Mouse (Mus musculus): Measurements from ENCODE around the gene Trio. TPM values are rescaled to one million over a fixed set of nuclear protein-coding genes. Genes with fewer than 3 reads are reported as not detected.

Trio gene
- total and polyA plus RNA-seq, 2 experiments from 2014 or later = 19.9 to 197 TPM

- no peaks in the 10 kb centered on the region for H3K4me1 ChIP-seq (ENCODE audit: insufficient read depth, low read length)
- no peaks in the 10 kb centered on the region for H3K27me3 ChIP-seq (ENCODE audit: insufficient read depth, low read length)
- H3K4me2 ChIP-seq (ENCODE audit: low read depth, low read length) = no peak overlapping the region
- H3K27ac ChIP-seq = no peak overlapping the region
- ATAC-seq = no peak
- DNase-seq (ENCODE audit: low spot score) = no peak
- WGBS = 67% methylated on average over 3 of the region's 3 CpGs
- no peak overlapping the region for H3K4me3 ChIP-seq (ENCODE audit: low read length)
- no peaks in the 10 kb centered on the region for H3K9me3 ChIP-seq (ENCODE audit: low read length)
- H3K36me3 ChIP-seq (ENCODE audit: insufficient read depth, low read length) = no peaks in the 10 kb centered on the region
- no peak overlapping the region for H3K9ac ChIP-seq (replicated peaks; ENCODE audit: low read length)
- TF ChIP-seq CTCF (IDR thresholded peaks at IDR 0.05; ENCODE audit: low read depth) = no peak
These were observed 317.1 kb downstream of the Trio start for GRCm38 (mm10) chr15:27708499-27708898.

GRCm38 (mm10) chr15:27702972-27703313, 322.7 kb downstream of the Trio start:
- DNase-seq (ENCODE audit: low spot score) (no peak), ATAC-seq (no peak)
- 33% methylated on average over 1 of the region's 1 CpGs for WGBS
- Histone ChIP-seq H3K27me3 (ENCODE audit: insufficient read depth, low read length) (no peaks in the 10 kb centered on the region), H3K4me2 (ENCODE audit: low read depth, low read length) (no peak overlapping the region), H3K27ac (no peak overlapping the region), H3K9me3 (ENCODE audit: low read length) (no peaks in the 10 kb centered on the region), H3K4me1 (ENCODE audit: insufficient read depth, low read length) (no peaks in the 10 kb centered on the region; the same call in 1 of the 2 replicates), H3K9ac (replicated peaks; ENCODE audit: low read length) (0 out of 2 replicates have a peak overlapping the region, but pooled peaks have one; percentile 13), H3K36me3 (ENCODE audit: insufficient read depth, low read length) (no peaks in the 10 kb centered on the region), H3K4me3 (ENCODE audit: low read length) (no peak overlapping the region)
- no peak for TF ChIP-seq CTCF (IDR thresholded peaks at IDR 0.05; ENCODE audit: low read depth)

- no peaks in the 10 kb centered on the region; the same call in 1 of the 2 replicates for H3K4me1 ChIP-seq (ENCODE audit: insufficient read depth, low read length)
- H3K9ac ChIP-seq (replicated peaks; ENCODE audit: low read length) = 0 out of 2 replicates have a peak overlapping the region, but pooled peaks have one; percentile 13
- no peak overlapping the region for H3K4me2 ChIP-seq (ENCODE audit: low read depth, low read length)
- no peaks in the 10 kb centered on the region for H3K27me3 ChIP-seq (ENCODE audit: insufficient read depth, low read length)
- 28% methylated on average over 11 of the region's 11 CpGs for WGBS
- DNase-seq (ENCODE audit: low spot score) (no peak), ATAC-seq (peak; percentile 35; the same call in 1 of the 2 replicates)
- H3K36me3 ChIP-seq (ENCODE audit: insufficient read depth, low read length) = no peaks in the 10 kb centered on the region
- H3K27ac ChIP-seq = no peak overlapping the region
- TF ChIP-seq CTCF (IDR thresholded peaks at IDR 0.05; ENCODE audit: low read depth) = no peak
- H3K9me3 ChIP-seq (ENCODE audit: low read length) = no peaks in the 10 kb centered on the region
- no peak overlapping the region for H3K4me3 ChIP-seq (ENCODE audit: low read length)
These were observed 323.3 kb downstream of the Trio start for GRCm38 (mm10) chr15:27702031-27702971.

- Histone ChIP-seq H3K9me3 (ENCODE audit: low read length) (no peaks in the 10 kb centered on the region), H3K27ac (no peak overlapping the region), H3K4me1 (ENCODE audit: insufficient read depth, low read length) (no peaks in the 10 kb centered on the region), H3K36me3 (ENCODE audit: insufficient read depth, low read length) (no peaks in the 10 kb centered on the region), H3K9ac (replicated peaks; ENCODE audit: low read length) (no peak overlapping the region), H3K4me3 (ENCODE audit: low read length) (no peak overlapping the region), H3K4me2 (ENCODE audit: low read depth, low read length) (no peak overlapping the region), H3K27me3 (ENCODE audit: insufficient read depth, low read length) (no peaks in the 10 kb centered on the region)
- TF ChIP-seq CTCF (IDR thresholded peaks at IDR 0.05; ENCODE audit: low read depth) = no peak
- no peak for DNase-seq (ENCODE audit: low spot score)
- no peak for ATAC-seq
- 87% methylated on average over 5 of the region's 5 CpGs for WGBS
These were observed 328.0 kb downstream of the Trio start for GRCm38 (mm10) chr15:27697632-27698031.

GRCm38 (mm10) chr15:27693235-27693634, 332.4 kb downstream of the Trio start:
- Histone ChIP-seq H3K27me3 (ENCODE audit: insufficient read depth, low read length) (no peaks in the 10 kb centered on the region), H3K9ac (replicated peaks; ENCODE audit: low read length) (no peak overlapping the region), H3K4me3 (ENCODE audit: low read length) (no peak overlapping the region), H3K4me2 (ENCODE audit: low read depth, low read length) (no peak overlapping the region), H3K36me3 (ENCODE audit: insufficient read depth, low read length) (no peaks in the 10 kb centered on the region), H3K9me3 (ENCODE audit: low read length) (no peaks in the 10 kb centered on the region), H3K27ac (no peak overlapping the region), H3K4me1 (ENCODE audit: insufficient read depth, low read length) (no peaks in the 10 kb centered on the region)
- ATAC-seq (no peak), DNase-seq (ENCODE audit: low spot score) (no peak)
- no peak for TF ChIP-seq CTCF (IDR thresholded peaks at IDR 0.05; ENCODE audit: low read depth)
- WGBS = 94% methylated on average over 10 of the region's 10 CpGs

- TF ChIP-seq CTCF (IDR thresholded peaks at IDR 0.05; ENCODE audit: low read depth) = no peak
- ATAC-seq = no peak
These were observed 333.5 kb downstream of the Trio start for GRCm38 (mm10) chr15:27692161-27692560.

GRCm38 (mm10) chr15:27691213-27691612, 334.4 kb downstream of the Trio start:
- Histone ChIP-seq H3K36me3 (ENCODE audit: insufficient read depth, low read length) (no peaks in the 10 kb centered on the region), H3K4me2 (ENCODE audit: low read depth, low read length) (no peak overlapping the region), H3K9me3 (ENCODE audit: low read length) (no peaks in the 10 kb centered on the region), H3K9ac (replicated peaks; ENCODE audit: low read length) (no peak overlapping the region), H3K4me1 (ENCODE audit: insufficient read depth, low read length) (no peaks in the 10 kb centered on the region), H3K27me3 (ENCODE audit: insufficient read depth, low read length) (no peaks in the 10 kb centered on the region), H3K4me3 (ENCODE audit: low read length) (no peak overlapping the region), H3K27ac (no peak overlapping the region)
- 89% methylated on average over 7 of the region's 7 CpGs for WGBS
- DNase-seq (ENCODE audit: low spot score) (no peak), ATAC-seq (no peak)
- no peak for TF ChIP-seq CTCF (IDR thresholded peaks at IDR 0.05; ENCODE audit: low read depth)

More at GRCm38 (mm10) chr15:27692161-27692560, 333.5 kb downstream of the Trio start:
- no peaks in the 10 kb centered on the region for H3K27me3 ChIP-seq (ENCODE audit: insufficient read depth, low read length)
- DNase-seq (ENCODE audit: low spot score) = no peak
- H3K27ac ChIP-seq = no peak overlapping the region
- no peaks in the 10 kb centered on the region for H3K4me1 ChIP-seq (ENCODE audit: insufficient read depth, low read length)
- H3K9me3 ChIP-seq (ENCODE audit: low read length) = no peaks in the 10 kb centered on the region
- WGBS = 67% methylated on average over 7 of the region's 7 CpGs
- no peak overlapping the region for H3K4me2 ChIP-seq (ENCODE audit: low read depth, low read length)
- no peaks in the 10 kb centered on the region for H3K36me3 ChIP-seq (ENCODE audit: insufficient read depth, low read length)
- H3K4me3 ChIP-seq (ENCODE audit: low read length) = no peak overlapping the region
- no peak overlapping the region for H3K9ac ChIP-seq (replicated peaks; ENCODE audit: low read length)

All from hindbrain, postnatal 0 days (tissue).